Mouse (Mus musculus): ENCODE measurements around the gene Pou6f1. TPM values are rescaled to one million over a fixed set of nuclear protein-coding genes. Genes with fewer than 3 reads are reported as not detected.
"Not testable (repeated sequence)": the region's sequence is repeated elsewhere in the genome, so short reads cannot be mapped to it uniquely, and the experiment has no call there.

The Pou6f1 gene
- total and polyA plus RNA-seq, 2 experiments = 1.9 to 5.5 TPM

- peaks cover 11% of the 10 kb centered on the region for H3K4me1 ChIP-seq (ENCODE audit: control insufficient read depth, insufficient read depth, low read length)
- TF ChIP-seq CTCF (IDR thresholded peaks at IDR 0.05; ENCODE audit: low read depth, low read length) (no peak), POLR2A (IDR thresholded peaks at IDR 0.05; ENCODE audit: extremely low read depth, insufficient read depth, low read length) (no peak)
- no peak overlapping the region for H3K9ac ChIP-seq (ENCODE audit: low read depth, low read length)
- H3K4me3 ChIP-seq (ENCODE audit: insufficient read depth, low read depth, low read length) = no peak overlapping the region
- 82% methylated on average over 7 of the region's 7 CpGs for whole genome bisulfite sequencing
- no peaks in the 10 kb centered on the region for H3K27me3 ChIP-seq (ENCODE audit: control insufficient read depth, insufficient read depth, low read length)
- H3K27ac ChIP-seq (replicated peaks; ENCODE audit: insufficient read depth, low read depth, low read length) = no peak overlapping the region
- no peaks in the 10 kb centered on the region; the same call in 1 of the 2 replicates for H3K36me3 ChIP-seq (ENCODE audit: control insufficient read depth, insufficient read depth, low read length)
- peaks cover 9% of the 10 kb centered on the region for H3K79me2 ChIP-seq (ENCODE audit: control insufficient read depth, insufficient read depth, low read length)
- no peak for DNase-seq (ENCODE audit: extremely low read depth, low read depth, low spot score)
Measured at GRCm38 (mm10) chr15:100611951-100612350, 12.2 kb upstream of the Pou6f1 start.

DNA sequence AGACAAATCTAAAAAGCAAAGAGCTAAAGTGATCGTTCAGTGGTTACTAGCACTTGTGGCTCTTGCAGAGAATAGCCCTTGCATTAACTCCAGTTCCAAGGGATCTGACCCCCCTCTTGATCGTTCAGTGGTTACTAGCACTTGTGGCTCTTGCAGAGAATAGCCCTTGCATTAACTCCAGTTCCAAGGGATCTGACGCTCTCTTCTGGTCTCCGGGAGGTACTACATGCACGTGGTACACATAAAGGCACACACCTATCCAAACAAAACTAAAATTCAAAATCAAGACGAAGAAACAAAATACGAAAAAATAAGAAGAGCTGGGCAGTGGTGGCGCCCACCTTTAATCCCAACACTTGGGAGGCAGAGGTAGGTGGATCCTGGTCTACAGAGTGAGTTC lies 6.9 kb upstream of the Pou6f1 start:
- not testable (repeated sequence) for H3K27ac ChIP-seq (replicated peaks; ENCODE audit: insufficient read depth, low read depth, low read length); H3K27me3 ChIP-seq (ENCODE audit: control insufficient read depth, insufficient read depth, low read length); H3K36me3 ChIP-seq (ENCODE audit: control insufficient read depth, insufficient read depth, low read length); H3K4me1 ChIP-seq (ENCODE audit: control insufficient read depth, insufficient read depth, low read length); H3K79me2 ChIP-seq (ENCODE audit: control insufficient read depth, insufficient read depth, low read length); DNase-seq (ENCODE audit: extremely low read depth, low read depth, low spot score); H3K4me3 ChIP-seq (ENCODE audit: insufficient read depth, low read depth, low read length); H3K9ac ChIP-seq (ENCODE audit: low read depth, low read length)
- 91% methylated on average over 8 of the region's 8 CpGs for WGBS

DNA sequence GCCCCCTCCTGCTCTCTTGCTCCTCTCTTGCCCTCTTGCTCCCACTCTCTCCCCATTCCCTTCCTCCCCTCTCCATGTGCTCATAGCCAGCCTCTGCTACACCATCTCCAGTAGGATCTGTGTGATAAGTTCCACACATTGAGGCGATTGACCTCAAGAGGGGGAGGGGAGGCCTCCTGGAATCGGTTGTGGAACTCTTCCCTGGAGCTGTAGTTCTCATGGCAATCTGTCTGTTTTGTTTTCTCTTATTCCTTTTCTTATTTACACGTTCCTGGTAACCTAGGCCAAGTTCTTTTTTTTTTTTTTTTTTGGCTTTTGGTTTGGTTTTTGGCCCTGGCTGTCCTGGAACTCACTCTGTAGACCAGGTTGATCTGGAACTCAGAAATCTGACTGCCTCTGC lies 1.9 kb upstream of the Pou6f1 start:
- Histone ChIP-seq H3K79me2 (ENCODE audit: control insufficient read depth, insufficient read depth, low read length) (no peaks in the 10 kb centered on the region), H3K9ac (ENCODE audit: low read depth, low read length) (no peak overlapping the region), H3K27me3 (ENCODE audit: control insufficient read depth, insufficient read depth, low read length) (no peaks in the 10 kb centered on the region), H3K27ac (replicated peaks; ENCODE audit: insufficient read depth, low read depth, low read length) (no peak overlapping the region), H3K4me3 (ENCODE audit: insufficient read depth, low read depth, low read length) (no peak overlapping the region), H3K4me1 (ENCODE audit: control insufficient read depth, insufficient read depth, low read length) (peaks cover 6% of the 10 kb centered on the region), H3K36me3 (ENCODE audit: control insufficient read depth, insufficient read depth, low read length) (no peaks in the 10 kb centered on the region)
- DNase-seq (ENCODE audit: extremely low read depth, low read depth, low spot score) = peak; percentile 67
- WGBS = 15% methylated on average over 3 of the region's 3 CpGs
- no peak for TF ChIP-seq CTCF (IDR thresholded peaks at IDR 0.05; ENCODE audit: low read depth, low read length)
- TF ChIP-seq POLR2A (IDR thresholded peaks at IDR 0.05; ENCODE audit: extremely low read depth, insufficient read depth, low read length) = no peak

GRCm38 (mm10) chr15:100600696-100601272 lies 1.0 kb upstream of the Pou6f1 start:
- DNase-seq (ENCODE audit: extremely low read depth, low read depth, low spot score) = no peak
- TF ChIP-seq CTCF (IDR thresholded peaks at IDR 0.05; ENCODE audit: low read depth, low read length) (no peak), POLR2A (IDR thresholded peaks at IDR 0.05; ENCODE audit: extremely low read depth, insufficient read depth, low read length) (no peak)
- no peaks in the 10 kb centered on the region for H3K79me2 ChIP-seq (ENCODE audit: control insufficient read depth, insufficient read depth, low read length)
- no peaks in the 10 kb centered on the region for H3K27me3 ChIP-seq (ENCODE audit: control insufficient read depth, insufficient read depth, low read length)
- peaks cover 6% of the 10 kb centered on the region for H3K4me1 ChIP-seq (ENCODE audit: control insufficient read depth, insufficient read depth, low read length)
- H3K9ac ChIP-seq (ENCODE audit: low read depth, low read length) = no peak overlapping the region
- H3K27ac ChIP-seq (replicated peaks; ENCODE audit: insufficient read depth, low read depth, low read length) = no peak overlapping the region
- no peak overlapping the region for H3K4me3 ChIP-seq (ENCODE audit: insufficient read depth, low read depth, low read length)
- H3K36me3 ChIP-seq (ENCODE audit: control insufficient read depth, insufficient read depth, low read length) = no peaks in the 10 kb centered on the region
- WGBS = 52% methylated on average over 21 of the region's 21 CpGs

DNA sequence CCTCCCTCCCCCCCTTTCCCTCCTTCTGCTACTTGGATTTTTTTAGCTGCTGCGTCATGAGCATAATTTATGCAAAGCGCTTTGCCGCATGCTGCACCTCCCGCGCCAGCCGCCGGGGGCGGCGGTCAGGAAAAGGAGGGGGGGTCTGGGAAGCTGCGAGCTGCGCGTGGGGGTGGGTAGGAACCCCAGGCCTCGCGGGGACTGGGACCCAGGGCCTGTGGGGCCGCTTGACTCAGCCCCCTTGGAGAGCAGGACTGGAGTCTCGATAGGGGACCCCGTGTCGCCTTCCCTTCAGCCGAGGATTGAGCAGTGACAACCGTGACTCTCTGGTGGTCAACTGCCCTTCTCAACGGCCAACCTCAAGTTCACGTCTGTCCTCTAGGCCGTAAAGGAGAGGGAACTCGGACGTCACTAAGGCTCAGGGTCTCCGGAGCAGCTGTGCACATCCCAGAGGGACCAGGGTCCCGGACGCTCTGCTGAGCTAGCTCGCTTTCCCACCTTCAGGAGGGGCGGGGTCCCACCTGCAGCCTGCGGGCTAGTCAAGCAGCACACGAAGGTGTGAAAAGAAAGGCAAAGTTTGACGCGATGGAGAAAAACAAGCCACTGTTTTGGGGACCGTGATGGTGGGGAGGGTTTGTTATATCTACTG lies 387 bp upstream of the Pou6f1 start:
- TF ChIP-seq POLR2A (IDR thresholded peaks at IDR 0.05; ENCODE audit: extremely low read depth, insufficient read depth, low read length) = no peak
- peak; percentile 67 for TF ChIP-seq CTCF (IDR thresholded peaks at IDR 0.05; ENCODE audit: low read depth, low read length)
- no peak overlapping the region for H3K27ac ChIP-seq (replicated peaks; ENCODE audit: insufficient read depth, low read depth, low read length)
- WGBS = 6% methylated on average over 35 of the region's 35 CpGs
- peak overlapping the region; percentile 87 for H3K4me3 ChIP-seq (ENCODE audit: insufficient read depth, low read depth, low read length)
- DNase-seq (ENCODE audit: extremely low read depth, low read depth, low spot score) = peak; percentile 44
- no peaks in the 10 kb centered on the region for H3K79me2 ChIP-seq (ENCODE audit: control insufficient read depth, insufficient read depth, low read length)
- H3K36me3 ChIP-seq (ENCODE audit: control insufficient read depth, insufficient read depth, low read length) = no peaks in the 10 kb centered on the region
- H3K27me3 ChIP-seq (ENCODE audit: control insufficient read depth, insufficient read depth, low read length) = no peaks in the 10 kb centered on the region
- peak overlapping the region; percentile 94 for H3K9ac ChIP-seq (ENCODE audit: low read depth, low read length)
- H3K4me1 ChIP-seq (ENCODE audit: control insufficient read depth, insufficient read depth, low read length) = peaks cover 6% of the 10 kb centered on the region

- 2% methylated on average over 12 of the region's 12 CpGs for whole genome bisulfite sequencing
- H3K27ac ChIP-seq (replicated peaks; ENCODE audit: insufficient read depth, low read depth, low read length) = no peak overlapping the region; the same call in 1 of the 2 replicates
- H3K4me1 ChIP-seq (ENCODE audit: control insufficient read depth, insufficient read depth, low read length) = peaks cover 4% of the 10 kb centered on the region; the same call in 1 of the 2 replicates
- peak overlapping the region; percentile 87 for H3K4me3 ChIP-seq (ENCODE audit: insufficient read depth, low read depth, low read length)
- no peaks in the 10 kb centered on the region for H3K27me3 ChIP-seq (ENCODE audit: control insufficient read depth, insufficient read depth, low read length)
- TF ChIP-seq POLR2A (IDR thresholded peaks at IDR 0.05; ENCODE audit: extremely low read depth, insufficient read depth, low read length) (no peak), CTCF (IDR thresholded peaks at IDR 0.05; ENCODE audit: low read depth, low read length) (no peak)
- no peaks in the 10 kb centered on the region for H3K36me3 ChIP-seq (ENCODE audit: control insufficient read depth, insufficient read depth, low read length)
- no peaks in the 10 kb centered on the region for H3K79me2 ChIP-seq (ENCODE audit: control insufficient read depth, insufficient read depth, low read length)
- H3K9ac ChIP-seq (ENCODE audit: low read depth, low read length) = peak overlapping the region; percentile 80
- peak; percentile 34 for DNase-seq (ENCODE audit: extremely low read depth, low read depth, low spot score)
Measured at GRCm38 (mm10) chr15:100598883-100599275, 905 bp downstream of the Pou6f1 start.
